Mouse (Mus musculus) myocyte (in vitro differentiated cells): ENCODE measurements around the gene Nbl1.

Experiments
- CEBPB ChIP-seq: IDR thresholded peaks from 2 replicates; pipeline ENCODE4 v1.6.1; 2011; ENCODE audit warnings: mild to moderate bottlenecking, moderate library complexity; ENCODE audit not compliant: poor library complexity, insufficient read depth, severe bottlenecking
- E2F4 ChIP-seq: IDR thresholded peaks from one replicate; pipeline ENCODE4 v1.6.1; 2011; ENCODE audit warnings: mild to moderate bottlenecking, control low read depth, moderate library complexity; ENCODE audit not compliant: insufficient read depth
- MAX ChIP-seq: IDR thresholded peaks from one replicate; pipeline ENCODE4 v1.6.1; 2011; ENCODE audit warnings: low read depth, mild to moderate bottlenecking, control low read depth
- MYOD1 ChIP-seq, 3 experiments: IDR thresholded peaks; one replicate each; pipeline ENCODE4 v1.6.1; 2011; ENCODE audit warnings: control low read depth in 2 of 3, low read depth in 2 of 3, mild to moderate bottlenecking in 2 of 3, moderate library complexity in 1 of 3; ENCODE audit not compliant: insufficient read length in 2 of 3, control insufficient read depth in 1 of 3
- POLR2A ChIP-seq: IDR thresholded peaks from one replicate; pipeline ENCODE4 v1.6.1; 2011; ENCODE audit warnings: low read depth, mild to moderate bottlenecking, control low read depth, moderate library complexity; ENCODE audit not compliant: insufficient read length
- POLR2AphosphoS2 ChIP-seq: IDR thresholded peaks from one replicate; pipeline ENCODE4 v1.6.1; 2011; ENCODE audit warnings: low read depth, control low read depth; ENCODE audit not compliant: insufficient read length
- TCF12 ChIP-seq: IDR thresholded peaks from one replicate; pipeline ENCODE4 v1.6.1; 2011; ENCODE audit warnings: mild to moderate bottlenecking, control low read depth; ENCODE audit not compliant: poor library complexity, insufficient read depth, severe bottlenecking
- USF1 ChIP-seq: IDR thresholded peaks from one replicate; pipeline ENCODE4 v1.6.1; 2011; ENCODE audit warnings: low read depth, mild to moderate bottlenecking, control low read depth, moderate library complexity

DNA sequence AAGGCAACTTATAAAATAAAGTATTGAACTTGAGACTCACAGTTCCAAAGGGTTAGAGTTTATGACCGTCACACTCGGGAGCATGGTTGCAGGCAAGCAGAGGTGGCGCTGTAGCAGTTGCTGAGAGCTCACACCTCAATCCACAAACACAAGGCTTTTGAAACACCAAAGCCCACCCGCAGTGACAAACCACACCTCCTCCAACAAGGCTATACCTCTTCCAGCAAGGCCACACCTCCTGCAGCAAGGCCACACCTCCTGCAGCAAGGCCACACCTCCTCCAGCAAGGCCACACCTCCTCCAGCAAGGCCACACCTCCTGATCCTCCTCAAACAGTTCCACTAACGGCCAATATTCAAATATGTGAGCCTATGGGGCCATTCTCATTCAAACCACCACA is 48.2 kb downstream of the Nbl1 start:
- TF ChIP-seq E2F4 (no peak), POLR2A (no peak), POLR2AphosphoS2 (no peak), MYOD1 (IDR thresholded peaks at IDR 0.05; ENCODE audit: control insufficient read depth in 1 of 3, insufficient read length in 2 of 3, low read depth in 2 of 3) (no peak), USF1 (no peak), MAX (no peak), CEBPB (no peak), TCF12 (no peak)
